Mouse (Mus musculus) CH12.LX (cell line): ENCODE measurements at regions not wholly inside any gene's neighbourhood (a gene's known extent, or its start where the extent isn't known, plus 50 kb on each side); places are given as distances from the start of the nearest gene placed in this dataset.

Experiments
- DNase-seq: peaks from one replicate; pipeline ENCODE4 v3.0.0-alpha.2; 2013; ENCODE audit errors: extremely low read depth
- H3K27ac ChIP-seq: 2 replicates; pipeline ENCODE4 v1.5.1; 2012; ENCODE audit warnings: low read depth, mild to moderate bottlenecking, control low read depth, moderate library complexity; ENCODE audit not compliant: insufficient read depth
- H3K27me3 ChIP-seq: replicated peaks from 2 replicates; pipeline ENCODE3; 2012; ENCODE audit warnings: inconsistent platforms
- H3K36me3 ChIP-seq, 2 experiments: replicated peaks in 1 of 2; 2 replicates each; pipeline versions ENCODE3 to v1.6.1; 2012; ENCODE audit warnings: inconsistent platforms in 1 of 2, low read length in 1 of 2, mild to moderate bottlenecking in 1 of 2, mixed read lengths in 1 of 2, moderate library complexity in 1 of 2; ENCODE audit not compliant: control insufficient read depth in 1 of 2, insufficient read depth in 1 of 2
- H3K4me1 ChIP-seq, 2 experiments: 2 replicates each; pipeline ENCODE4 v1.6.1; 2012; ENCODE audit warnings: inconsistent platforms in 1 of 2, moderate library complexity in 1 of 2; ENCODE audit not compliant: insufficient read depth in 2 of 2, control insufficient read depth in 1 of 2
- H3K4me2 ChIP-seq: 2 replicates; pipeline ENCODE4 v1.6.1; 2012; ENCODE audit warnings: low read depth, mild to moderate bottlenecking, control low read depth; ENCODE audit not compliant: poor library complexity, insufficient read depth, severe bottlenecking
- H3K4me3 ChIP-seq, 3 experiments: fragments of 150-350 bp in 1 of 3; sonication (generic) in 1 of 3; replicated peaks in 1 of 3; 2 replicates each; pipeline versions ENCODE3 to v1.5.1; 2011 to 2012; ENCODE audit warnings: low read depth in 2 of 3, low read length in 2 of 3, mild to moderate bottlenecking in 2 of 3, moderate library complexity in 2 of 3, control low read depth in 1 of 3, improper control_type of control experiment in 1 of 3, inconsistent platforms in 1 of 3, mixed read lengths in 1 of 3; ENCODE audit not compliant: poor library complexity in 1 of 3
- H3K79me2 ChIP-seq: replicated peaks from 2 replicates; pipeline ENCODE4 v1.6.1; 2012; ENCODE audit warnings: mild to moderate bottlenecking, moderate library complexity; ENCODE audit not compliant: control insufficient read depth, poor library complexity, insufficient read depth, severe bottlenecking; ENCODE audit errors: extremely low read depth
- H3K9ac ChIP-seq: 2 replicates; pipeline ENCODE4 v1.6.1; 2012; ENCODE audit warnings: low read depth, mild to moderate bottlenecking, control low read depth, moderate library complexity; ENCODE audit not compliant: insufficient read depth
- H3K9me3 ChIP-seq: replicated peaks from 2 replicates; pipeline ENCODE3; 2012; ENCODE audit warnings: low read length, inconsistent platforms, mixed read lengths
- BHLHE40 ChIP-seq: IDR thresholded peaks from 2 replicates; pipeline ENCODE4 v1.6.1; 2011; ENCODE audit warnings: mild to moderate bottlenecking, low read depth, low read length, improper control_type of control experiment
- CHD1 ChIP-seq: IDR thresholded peaks from 2 replicates; pipeline ENCODE4 v1.6.1; 2012; ENCODE audit warnings: low read depth, low read length, improper control_type of control experiment, inconsistent platforms
- CHD2 ChIP-seq: IDR thresholded peaks from 2 replicates; pipeline ENCODE4 v1.6.1; 2011; ENCODE audit warnings: low read length, improper control_type of control experiment
- ELF1 ChIP-seq: IDR thresholded peaks from 2 replicates; pipeline ENCODE4 v1.6.1; 2014; ENCODE audit warnings: low read depth, mild to moderate bottlenecking, inconsistent platforms, low read length, improper control_type of control experiment
- EP300 ChIP-seq: IDR thresholded peaks from 2 replicates; pipeline ENCODE4 v1.6.1; 2011; ENCODE audit warnings: low read length, improper control_type of control experiment
- ETS1 ChIP-seq: conservative IDR thresholded peaks from 2 replicates; pipeline ENCODE4 v1.6.1; 2012; ENCODE audit warnings: low read depth, mild to moderate bottlenecking, inconsistent platforms, low read length, improper control_type of control experiment, moderate library complexity
- GABPA ChIP-seq: IDR thresholded peaks from 2 replicates; pipeline ENCODE4 v1.6.1; 2012; ENCODE audit warnings: low read depth, low read length, improper control_type of control experiment, inconsistent platforms; ENCODE audit not compliant: insufficient replicate concordance
- HCFC1 ChIP-seq: IDR thresholded peaks from 2 replicates; pipeline ENCODE4 v1.6.1; 2012; ENCODE audit warnings: low read depth, mild to moderate bottlenecking, inconsistent platforms, low read length, improper control_type of control experiment
- IRF4 ChIP-seq: IDR thresholded peaks from 2 replicates; pipeline ENCODE4 v1.6.1; 2014; ENCODE audit warnings: low read depth, mild to moderate bottlenecking, inconsistent platforms, low read length, improper control_type of control experiment
- JUN ChIP-seq: IDR thresholded peaks from 2 replicates; pipeline ENCODE4 v1.6.1; 2011; ENCODE audit warnings: low read depth, mild to moderate bottlenecking, low read length, improper control_type of control experiment, moderate library complexity; ENCODE audit not compliant: insufficient read depth
- JUND ChIP-seq: conservative IDR thresholded peaks from 2 replicates; pipeline ENCODE4 v1.6.1; 2011; ENCODE audit warnings: low read depth, low read length, improper control_type of control experiment
- KAT2A ChIP-seq: IDR thresholded peaks from 2 replicates; pipeline ENCODE4 v1.6.1; 2012; ENCODE audit warnings: low read length, improper control_type of control experiment, inconsistent platforms; ENCODE audit not compliant: insufficient replicate concordance
- MAFK ChIP-seq: IDR thresholded peaks from 2 replicates; pipeline ENCODE4 v1.6.1; 2011; ENCODE audit warnings: low read length, improper control_type of control experiment; ENCODE audit not compliant: insufficient replicate concordance
- MAX ChIP-seq: IDR thresholded peaks from 2 replicates; pipeline ENCODE4 v1.6.1; 2011; ENCODE audit warnings: low read length, improper control_type of control experiment
- MEF2A ChIP-seq: IDR thresholded peaks from 2 replicates; pipeline ENCODE4 v1.6.1; 2014; ENCODE audit warnings: low read depth, mild to moderate bottlenecking, inconsistent platforms, low read length, improper control_type of control experiment, borderline replicate concordance
- MXI1 ChIP-seq: IDR thresholded peaks from 2 replicates; pipeline ENCODE4 v1.6.1; 2011; ENCODE audit warnings: mild to moderate bottlenecking, low read depth, low read length, improper control_type of control experiment
- NELFE ChIP-seq: IDR thresholded peaks from 2 replicates; pipeline ENCODE4 v1.6.1; 2011; ENCODE audit warnings: low read depth, low read length, improper control_type of control experiment
- RAD21 ChIP-seq: IDR thresholded peaks from 2 replicates; pipeline ENCODE4 v1.6.1; 2011; ENCODE audit warnings: low read depth, mild to moderate bottlenecking, low read length, improper control_type of control experiment, moderate library complexity
- RCOR1 ChIP-seq: conservative IDR thresholded peaks from 2 replicates; pipeline ENCODE4 v1.6.1; 2012; ENCODE audit warnings: low read depth, mild to moderate bottlenecking, inconsistent platforms, low read length, improper control_type of control experiment
- ZKSCAN1 ChIP-seq: IDR thresholded peaks from 2 replicates; pipeline ENCODE4 v1.6.1; 2012; ENCODE audit warnings: low read depth, inconsistent platforms, low read length, improper control_type of control experiment, borderline replicate concordance
- dilution Hi-C: fragments of 300-500 bp; cut with MboI; formaldehyde crosslinking; loops from 2 replicates; pipeline ENCODE4 v1.14.3; 2020; ENCODE audit warnings: low sequenced_read_pairs; ENCODE audit not compliant: extremely low pct_unique_long_range_greater_than_20kb, extremely low pct_ligation_motif_present
- in situ Hi-C: fragments of 300-500 bp; cut with MboI; formaldehyde crosslinking; loops from 3 replicates; pipeline ENCODE4 v1.14.3; 2019; ENCODE audit warnings: low sequenced_read_pairs, low pct_ligation_motif_present, low pct_unique_long_range_greater_than_20kb, mixed read lengths

GRCm38 (mm10) chr3:9159073-9159472, 450.8 kb downstream of the Zfp704 start:
- Histone ChIP-seq H3K4me1 (peaks cover 0 to 9% of the 10 kb centered on the region in 2 experiments; a peak in 2 of 4 replicates), H3K4me3 (no peak overlapping the region), H3K27ac (no peak overlapping the region), H3K9ac (no peak overlapping the region), H3K4me2 (no peak overlapping the region), H3K27me3 (no peaks in the 10 kb centered on the region), H3K79me2 (no peaks in the 10 kb centered on the region), H3K9me3 (peaks cover 2% of the 10 kb centered on the region), H3K36me3 (no peaks in the 10 kb centered on the region)
- in situ Hi-C loops = no loop called here
- DNase-seq = no peak
- TF ChIP-seq CHD1 (no peak), JUN (no peak), ETS1 (no peak), GABPA (no peak), KAT2A (no peak), MXI1 (no peak), ZKSCAN1 (no peak), HCFC1 (no peak), MEF2A (no peak), CHD2 (no peak), NELFE (no peak), RAD21 (no peak), BHLHE40 (no peak), JUND (no peak), ELF1 (no peak), RCOR1 (no peak), MAFK (no peak), MAX (no peak)
- dilution Hi-C loops = no loop called here

GRCm38 (mm10) chr3:9154172-9154571, 455.7 kb downstream of the Zfp704 start:
- H3K27ac ChIP-seq = peak overlapping the region; percentile 28
- H3K4me1 ChIP-seq = peaks cover 7 to 41% of the 10 kb centered on the region in 2 experiments
- peak overlapping the region; percentile 66 for H3K4me2 ChIP-seq
- no peaks in the 10 kb centered on the region for H3K79me2 ChIP-seq
- dilution Hi-C loops (no loop called here), in situ Hi-C loops (no loop called here)
- peak overlapping the region; percentile 12 for H3K9ac ChIP-seq
- H3K36me3 ChIP-seq = no peaks in the 10 kb centered on the region
- no peaks in the 10 kb centered on the region for H3K9me3 ChIP-seq
- H3K4me3 ChIP-seq = peak overlapping the region; percentile 32 to 41 (median 41)
- DNase-seq = peak; percentile 64
- TF ChIP-seq EP300 (peak; percentile 37; the same call in 1 of the 2 replicates), IRF4 (peak; percentile 63), ETS1 (peak; percentile 47; the same call in 1 of the 2 replicates), ELF1 (0 out of 2 replicates have a peak, but pooled peaks have one; percentile 54), NELFE (peak; percentile 31; the same call in 1 of the 2 replicates), RAD21 (no peak)
- TF ChIP-seq, all 38 proteins: peak for 5
- no peaks in the 10 kb centered on the region for H3K27me3 ChIP-seq
